Mouse (Mus musculus): ENCODE measurements at regions not wholly inside any gene's neighbourhood (a gene's known extent, or its start where the extent isn't known, plus 50 kb on each side); places are given as distances from the start of the nearest gene placed in this dataset.

DNA sequence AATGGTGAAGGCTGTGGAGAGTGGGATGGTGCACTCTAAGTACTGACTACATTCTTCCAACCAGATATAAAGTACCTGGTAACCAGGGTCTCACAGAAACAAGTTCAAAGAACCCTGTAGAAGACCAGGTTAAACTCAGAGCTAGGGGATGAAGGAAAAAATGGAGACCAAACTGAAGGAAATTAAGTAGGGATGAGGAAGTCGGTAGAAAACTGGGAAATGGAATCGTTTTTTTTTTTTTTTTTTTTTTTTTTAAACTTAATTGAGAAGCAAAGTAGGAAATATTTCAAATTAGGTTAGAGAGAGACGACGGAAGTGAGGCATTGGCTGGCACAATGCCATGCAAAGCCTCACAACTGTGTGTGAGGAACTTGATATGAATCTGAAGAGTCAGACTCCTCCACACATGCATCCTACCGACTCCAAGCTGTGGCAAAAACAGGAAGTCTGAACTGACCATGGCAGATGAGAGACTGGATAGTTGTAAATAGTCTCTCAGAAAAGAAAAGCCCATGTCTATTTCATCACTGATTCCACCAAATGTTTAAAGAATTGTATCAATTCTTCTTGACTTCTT lies 194.2 kb downstream of the Etnk1 start:
- 82% methylated on average over 5 of the region's 5 CpGs for WGBS
- Histone ChIP-seq H3K4me1 (replicated peaks; ENCODE audit: control insufficient read depth, insufficient read depth, low read length) (no peaks in the 10 kb centered on the region), H3K9me3 (ENCODE audit: control insufficient read depth, low read length) (no peaks in the 10 kb centered on the region)

DNA sequence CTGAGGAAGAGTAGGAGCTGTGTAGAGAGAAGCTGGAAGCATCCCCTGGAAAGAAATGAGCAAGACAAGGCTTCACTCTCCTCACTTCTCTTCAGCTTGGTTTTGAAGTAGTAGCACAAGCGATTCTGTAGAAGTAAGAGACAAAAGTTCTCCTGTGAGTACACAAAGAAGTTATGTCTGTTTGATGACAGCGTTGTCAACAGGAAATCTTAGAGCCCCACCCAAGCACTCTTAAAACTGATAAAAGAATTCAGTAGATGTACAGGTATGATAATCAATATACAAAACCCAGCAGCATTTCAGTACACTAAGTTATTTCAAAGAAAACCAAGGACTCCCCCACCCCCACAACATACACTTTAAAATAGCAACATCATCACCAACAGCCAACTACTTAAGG lies 194.9 kb downstream of the Etnk1 start:
- Histone ChIP-seq H3K36me3 (ENCODE audit: control insufficient read depth, insufficient read depth, low read length) (no peaks in the 10 kb centered on the region), H3K27me3 (ENCODE audit: control insufficient read depth, insufficient read depth, low read length) (no peaks in the 10 kb centered on the region), H3K27ac (ENCODE audit: low read depth, low read length) (no peak overlapping the region), H3K4me2 (ENCODE audit: low read depth, low read length, severe bottlenecking) (no peak overlapping the region), H3K9ac (ENCODE audit: low read length) (no peak overlapping the region), H3K4me1 (replicated peaks; ENCODE audit: control insufficient read depth, insufficient read depth, low read length) (no peaks in the 10 kb centered on the region), H3K9me3 (ENCODE audit: control insufficient read depth, low read length) (no peaks in the 10 kb centered on the region), H3K4me3 (ENCODE audit: low read depth, low read length) (no peak overlapping the region)
- DNase-seq (ENCODE audit: low spot score) = no peak
- ATAC-seq (replicated peaks; ENCODE audit: low FRiP score) = no peak
- WGBS = 93% methylated on average over 2 of the region's 2 CpGs

More for the DNA sequence above, 194.2 kb downstream of the Etnk1 start:
- no peak for DNase-seq (ENCODE audit: low spot score)
- Histone ChIP-seq H3K4me2 (ENCODE audit: low read depth, low read length, severe bottlenecking) (no peak overlapping the region), H3K27me3 (ENCODE audit: control insufficient read depth, insufficient read depth, low read length) (no peaks in the 10 kb centered on the region), H3K9ac (ENCODE audit: low read length) (no peak overlapping the region), H3K4me3 (ENCODE audit: low read depth, low read length) (no peak overlapping the region), H3K27ac (ENCODE audit: low read depth, low read length) (no peak overlapping the region), H3K36me3 (ENCODE audit: control insufficient read depth, insufficient read depth, low read length) (no peaks in the 10 kb centered on the region)
- no peak for ATAC-seq (replicated peaks; ENCODE audit: low FRiP score)

DNA sequence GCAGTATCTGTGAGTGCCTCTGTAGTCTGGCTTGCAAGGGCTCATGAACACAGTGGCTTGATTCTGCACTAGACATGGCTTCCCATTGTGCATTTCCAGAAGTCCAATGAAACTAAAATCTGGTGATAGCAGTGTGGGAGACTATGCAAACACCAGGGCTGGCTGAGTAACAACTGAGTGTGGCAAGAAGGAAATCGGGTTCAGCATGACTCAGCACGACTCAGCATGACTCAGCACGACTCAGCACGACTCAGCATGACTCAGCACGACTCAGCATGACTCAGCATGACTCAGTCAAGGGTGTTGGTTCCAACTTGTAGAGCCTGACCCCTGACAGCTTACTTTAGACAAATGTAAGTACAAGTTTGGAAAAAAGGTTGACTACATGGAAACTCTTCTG lies 198.8 kb downstream of the Etnk1 start:
- no peak overlapping the region for H3K9ac ChIP-seq (ENCODE audit: low read length)
- no peaks in the 10 kb centered on the region for H3K36me3 ChIP-seq (ENCODE audit: control insufficient read depth, insufficient read depth, low read length)
- H3K27ac ChIP-seq (ENCODE audit: low read depth, low read length) = no peak overlapping the region
- ATAC-seq (replicated peaks; ENCODE audit: low FRiP score) = no peak
- H3K4me3 ChIP-seq (ENCODE audit: low read depth, low read length) = no peak overlapping the region
- no peaks in the 10 kb centered on the region for H3K4me1 ChIP-seq (replicated peaks; ENCODE audit: control insufficient read depth, insufficient read depth, low read length)
- no peaks in the 10 kb centered on the region for H3K27me3 ChIP-seq (ENCODE audit: control insufficient read depth, insufficient read depth, low read length)
- WGBS = 89% methylated on average over 5 of the region's 5 CpGs
- no peak for DNase-seq (ENCODE audit: low spot score)
- H3K9me3 ChIP-seq (ENCODE audit: control insufficient read depth, low read length) = no peaks in the 10 kb centered on the region
- H3K4me2 ChIP-seq (ENCODE audit: low read depth, low read length, severe bottlenecking) = no peak overlapping the region

DNA sequence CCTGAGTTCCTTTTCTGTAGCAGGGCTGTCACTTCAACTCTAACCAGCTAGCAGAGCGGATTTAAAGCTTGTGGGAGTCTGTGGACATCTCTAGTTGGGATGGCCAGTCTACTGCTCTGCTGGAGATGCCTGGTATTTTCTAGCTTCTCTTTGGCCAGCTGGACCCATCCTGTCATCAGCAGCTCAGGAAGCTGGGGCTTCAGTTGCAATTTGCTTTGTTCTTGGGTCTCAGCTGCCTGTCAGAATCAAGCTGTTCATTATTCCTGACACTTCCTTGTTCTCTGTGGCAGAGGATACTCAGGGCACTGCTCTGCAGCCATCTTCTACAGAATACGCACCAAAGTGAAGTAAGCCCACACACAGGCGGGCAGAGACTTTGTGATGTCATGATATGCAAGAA lies 200.8 kb downstream of the Etnk1 start:
- Histone ChIP-seq H3K9ac (ENCODE audit: low read length) (no peak overlapping the region), H3K4me1 (replicated peaks; ENCODE audit: control insufficient read depth, insufficient read depth, low read length) (peaks cover 9% of the 10 kb centered on the region; the same call in 1 of the 2 replicates), H3K4me2 (ENCODE audit: low read depth, low read length, severe bottlenecking) (no peak overlapping the region), H3K9me3 (ENCODE audit: control insufficient read depth, low read length) (no peaks in the 10 kb centered on the region), H3K36me3 (ENCODE audit: control insufficient read depth, insufficient read depth, low read length) (no peaks in the 10 kb centered on the region), H3K27me3 (ENCODE audit: control insufficient read depth, insufficient read depth, low read length) (no peaks in the 10 kb centered on the region), H3K4me3 (ENCODE audit: low read depth, low read length) (no peak overlapping the region), H3K27ac (ENCODE audit: low read depth, low read length) (no peak overlapping the region)
- 81% methylated on average over 3 of the region's 3 CpGs for WGBS
- DNase-seq (ENCODE audit: low spot score) = no peak
- ATAC-seq (replicated peaks; ENCODE audit: low FRiP score) = no peak

DNA sequence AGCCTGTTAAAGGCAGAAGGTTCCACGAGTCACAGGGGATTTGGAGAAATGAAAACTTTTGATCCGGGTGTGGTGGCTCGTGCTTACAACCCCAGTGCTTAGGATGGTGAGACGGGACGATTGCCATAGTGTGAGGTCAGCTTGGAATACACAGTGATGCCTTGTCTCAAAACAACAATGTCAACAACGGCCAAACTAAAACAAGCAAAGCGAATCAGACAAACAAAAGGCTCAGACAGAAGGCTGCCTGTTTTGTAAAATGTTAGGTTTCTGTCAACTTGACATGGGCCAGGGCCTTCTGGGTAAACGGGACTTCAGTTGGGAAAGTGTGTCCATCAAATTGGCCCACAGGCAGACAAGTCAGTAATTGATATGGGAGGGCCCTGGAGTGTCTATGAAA lies 201.6 kb downstream of the Etnk1 start:
- H3K27ac ChIP-seq (ENCODE audit: low read depth, low read length) = no peak overlapping the region
- 84% methylated on average over 8 of the region's 8 CpGs for WGBS
- no peak overlapping the region for H3K4me2 ChIP-seq (ENCODE audit: low read depth, low read length, severe bottlenecking)
- peaks cover 10% of the 10 kb centered on the region; the same call in 1 of the 2 replicates for H3K4me1 ChIP-seq (replicated peaks; ENCODE audit: control insufficient read depth, insufficient read depth, low read length)
- no peak for ATAC-seq (replicated peaks; ENCODE audit: low FRiP score)
- H3K9ac ChIP-seq (ENCODE audit: low read length) = no peak overlapping the region
- H3K4me3 ChIP-seq (ENCODE audit: low read depth, low read length) = no peak overlapping the region
- H3K27me3 ChIP-seq (ENCODE audit: control insufficient read depth, insufficient read depth, low read length) = no peaks in the 10 kb centered on the region
- no peaks in the 10 kb centered on the region for H3K36me3 ChIP-seq (ENCODE audit: control insufficient read depth, insufficient read depth, low read length)
- H3K9me3 ChIP-seq (ENCODE audit: control insufficient read depth, low read length) = no peaks in the 10 kb centered on the region
- DNase-seq (ENCODE audit: low spot score) = no peak

DNA sequence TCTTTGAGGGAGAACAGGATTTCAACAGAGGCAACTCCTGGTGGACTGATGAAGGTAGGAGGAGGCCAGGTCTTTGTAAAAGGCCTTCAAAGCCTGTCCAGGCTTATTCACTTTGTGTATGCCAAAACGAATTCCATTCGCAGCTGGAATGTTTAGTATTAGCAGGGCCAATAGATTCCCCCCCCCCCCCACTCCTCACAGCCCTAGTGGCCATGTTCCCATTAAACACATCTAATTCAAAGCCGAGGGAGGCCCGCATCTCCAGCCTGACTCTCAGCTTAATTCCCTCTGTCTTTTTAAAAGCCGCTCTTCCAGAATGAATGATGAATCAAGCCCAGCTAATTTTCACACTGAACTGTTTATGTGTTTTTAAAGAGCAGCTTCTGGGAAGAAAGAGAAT lies 205.5 kb downstream of the Etnk1 start:
- Histone ChIP-seq H3K4me2 (ENCODE audit: low read depth, low read length, severe bottlenecking) (no peak overlapping the region), H3K36me3 (ENCODE audit: control insufficient read depth, insufficient read depth, low read length) (no peaks in the 10 kb centered on the region), H3K9ac (ENCODE audit: low read length) (no peak overlapping the region; the same call in 1 of the 2 replicates), H3K27me3 (ENCODE audit: control insufficient read depth, insufficient read depth, low read length) (no peaks in the 10 kb centered on the region), H3K4me3 (ENCODE audit: low read depth, low read length) (no peak overlapping the region), H3K27ac (ENCODE audit: low read depth, low read length) (peak overlapping the region; percentile 41; the same call in 1 of the 2 replicates), H3K4me1 (replicated peaks; ENCODE audit: control insufficient read depth, insufficient read depth, low read length) (peaks cover 10% of the 10 kb centered on the region; the same call in 1 of the 2 replicates), H3K9me3 (ENCODE audit: control insufficient read depth, low read length) (no peaks in the 10 kb centered on the region)
- 9% methylated on average over 5 of the region's 5 CpGs for WGBS
- ATAC-seq (replicated peaks; ENCODE audit: low FRiP score) (peak; percentile 55; the same call in 1 of the 2 replicates), DNase-seq (ENCODE audit: low spot score) (peak; percentile 60)

DNA sequence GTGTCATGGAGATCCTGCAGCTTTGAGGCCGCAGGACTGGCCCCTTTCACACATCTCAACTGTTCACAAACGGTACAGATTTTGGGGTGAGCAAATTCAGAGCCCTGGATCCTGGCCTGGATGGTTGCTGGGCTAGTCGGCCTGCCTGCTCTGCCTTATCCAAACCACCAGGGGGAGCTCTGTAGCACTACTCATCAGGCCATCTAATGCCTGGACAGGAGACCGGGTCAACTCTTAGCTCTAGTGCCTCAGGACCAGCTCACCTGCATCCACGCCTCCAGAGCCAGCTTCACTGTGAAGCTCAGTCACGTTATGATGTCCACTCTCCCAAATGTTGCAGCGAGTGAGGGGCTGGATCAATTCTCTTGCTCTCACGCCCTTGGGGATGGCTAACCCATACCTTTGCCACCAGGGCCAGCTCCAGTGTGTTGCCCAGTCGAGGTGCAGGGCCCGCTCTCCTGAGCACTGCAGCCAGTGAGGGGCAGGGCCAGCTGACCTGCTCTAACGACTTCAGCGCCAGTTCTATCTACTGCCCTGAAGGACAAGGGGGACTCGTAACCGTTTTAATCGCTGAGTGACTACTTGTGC lies 206.8 kb downstream of the Etnk1 start:
- Histone ChIP-seq H3K4me1 (replicated peaks; ENCODE audit: control insufficient read depth, insufficient read depth, low read length) (peaks cover 10% of the 10 kb centered on the region; the same call in 1 of the 2 replicates), H3K4me2 (ENCODE audit: low read depth, low read length, severe bottlenecking) (no peak overlapping the region), H3K9ac (ENCODE audit: low read length) (no peak overlapping the region), H3K9me3 (ENCODE audit: control insufficient read depth, low read length) (no peaks in the 10 kb centered on the region), H3K27ac (ENCODE audit: low read depth, low read length) (no peak overlapping the region), H3K4me3 (ENCODE audit: low read depth, low read length) (no peak overlapping the region), H3K27me3 (ENCODE audit: control insufficient read depth, insufficient read depth, low read length) (no peaks in the 10 kb centered on the region), H3K36me3 (ENCODE audit: control insufficient read depth, insufficient read depth, low read length) (no peaks in the 10 kb centered on the region)
- WGBS = 55% methylated on average over 15 of the region's 15 CpGs
- ATAC-seq (replicated peaks; ENCODE audit: low FRiP score) (peak; percentile 73), DNase-seq (ENCODE audit: low spot score) (peak; percentile 81)

DNA sequence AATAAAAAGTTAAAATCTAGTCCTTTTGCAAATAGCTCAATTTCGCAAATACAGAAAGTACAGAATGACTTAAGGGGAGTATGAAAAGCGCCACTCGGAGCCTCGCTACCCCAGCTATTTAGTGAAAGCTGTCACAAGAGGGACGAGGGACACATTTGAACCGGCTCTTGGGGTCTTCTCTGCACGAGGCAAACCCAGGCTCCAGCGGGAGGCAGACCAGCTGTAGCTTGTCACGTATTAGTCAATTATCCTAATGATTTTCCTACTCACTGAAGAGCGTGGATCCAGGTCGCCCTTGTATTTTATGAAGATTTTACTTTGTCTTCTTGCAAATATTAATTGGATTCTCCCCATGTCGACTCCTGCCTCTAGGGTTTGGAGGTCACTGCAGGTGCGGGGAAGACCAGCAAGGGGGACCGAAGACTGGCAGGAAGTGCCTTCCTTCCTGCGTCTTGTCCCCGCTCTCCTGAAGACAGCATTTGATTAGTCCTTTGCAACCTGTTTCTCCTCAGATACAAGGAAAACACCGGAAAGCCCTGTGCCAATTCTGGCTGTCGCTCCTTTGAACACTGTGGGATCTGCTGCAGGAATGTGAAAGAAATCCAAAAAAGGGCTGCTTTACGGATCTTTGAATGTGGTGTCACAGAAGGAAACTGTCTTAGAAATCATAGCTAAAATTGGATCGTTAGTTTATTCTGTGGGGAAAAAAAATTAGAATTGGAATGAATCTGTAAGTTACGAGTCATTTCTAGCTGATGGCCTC lies 209.1 kb downstream of the Etnk1 start:
- ATAC-seq (replicated peaks; ENCODE audit: low FRiP score) (no peak), DNase-seq (ENCODE audit: low spot score) (no peak)
- Histone ChIP-seq H3K27me3 (ENCODE audit: control insufficient read depth, insufficient read depth, low read length) (no peaks in the 10 kb centered on the region), H3K9ac (ENCODE audit: low read length) (no peak overlapping the region), H3K27ac (ENCODE audit: low read depth, low read length) (no peak overlapping the region), H3K4me1 (replicated peaks; ENCODE audit: control insufficient read depth, insufficient read depth, low read length) (peaks cover 10% of the 10 kb centered on the region; the same call in 1 of the 2 replicates), H3K36me3 (ENCODE audit: control insufficient read depth, insufficient read depth, low read length) (no peaks in the 10 kb centered on the region), H3K4me3 (ENCODE audit: low read depth, low read length) (no peak overlapping the region), H3K4me2 (ENCODE audit: low read depth, low read length, severe bottlenecking) (no peak overlapping the region), H3K9me3 (ENCODE audit: control insufficient read depth, low read length) (no peaks in the 10 kb centered on the region)
- 86% methylated on average over 21 of the region's 21 CpGs for whole genome bisulfite sequencing

Data from forebrain, embryonic 11.5 days (tissue).